Mouse (Mus musculus) embryonic facial prominence, embryonic 15.5 days (tissue): ENCODE measurements around the gene Sox2. TPM values are rescaled to one million over a fixed set of nuclear protein-coding genes. Genes with fewer than 3 reads are reported as not detected.

Source experiments
- ATAC-seq: fragments of 200-750 bp; cut with Nextera tagmentation; 2 replicates; pipeline ENCODE4 v1.8.0; 2017; ENCODE audit warnings: low read depth, moderate TSS enrichment; ENCODE audit not compliant: insufficient number of reproducible peaks, low FRiP score, low TSS enrichment
- H3K27ac ChIP-seq: fragments of 300-500 bp; sonication (generic); replicated peaks from 2 replicates; pipeline ENCODE4 v1.5.1; 2015; ENCODE audit warnings: mild to moderate bottlenecking, inconsistent platforms
- H3K27me3 ChIP-seq: fragments of 300-500 bp; sonication (generic); 2 replicates; pipeline ENCODE4 v1.6.1; 2015; ENCODE audit warnings: inconsistent platforms
- H3K36me3 ChIP-seq: fragments of 300-500 bp; sonication (generic); 2 replicates; pipeline ENCODE4 v1.6.1; 2015; ENCODE audit warnings: mild to moderate bottlenecking, inconsistent platforms
- H3K4me1 ChIP-seq: fragments of 300-500 bp; sonication (generic); 2 replicates; pipeline ENCODE4 v1.6.1; 2015; ENCODE audit warnings: inconsistent platforms
- H3K4me2 ChIP-seq: fragments of 300-500 bp; sonication (generic); replicated peaks from 2 replicates; pipeline ENCODE4 v1.6.1; 2015; ENCODE audit warnings: mild to moderate bottlenecking, inconsistent platforms
- H3K4me3 ChIP-seq: fragments of 300-500 bp; sonication (generic); replicated peaks from 2 replicates; pipeline ENCODE4 v1.5.1; 2015; ENCODE audit warnings: mild to moderate bottlenecking, inconsistent platforms
- H3K9ac ChIP-seq: fragments of 300-500 bp; sonication (generic); 2 replicates; pipeline ENCODE4 v1.6.1; 2015; ENCODE audit warnings: inconsistent platforms
- H3K9me3 ChIP-seq: fragments of 300-500 bp; sonication (generic); replicated peaks from 2 replicates; pipeline ENCODE4 v1.6.1; 2016; ENCODE audit warnings: inconsistent platforms
- WGBS: fragments of 180-500 bp; shearing (Covaris S2); methylation state at CpG from one replicate; pipeline ENCODE4 v1.1.7; 2015; 5-methylcytosine and 5-hydroxymethylcytosine counted together
- polyA plus RNA-seq: library from polyadenylated mRNA; unstranded; fragments of >200 nt; fragmentation: Nextera tagmentation; extraction: Ambion mirVana; gene quantifications from 2 replicates; pipeline ENCODE4 v1.2.1, GENCODE M21; 2015

The Sox2 gene
- polyA plus RNA-seq, 1 experiment from 2014 or later: 6.5 TPM

DNA sequence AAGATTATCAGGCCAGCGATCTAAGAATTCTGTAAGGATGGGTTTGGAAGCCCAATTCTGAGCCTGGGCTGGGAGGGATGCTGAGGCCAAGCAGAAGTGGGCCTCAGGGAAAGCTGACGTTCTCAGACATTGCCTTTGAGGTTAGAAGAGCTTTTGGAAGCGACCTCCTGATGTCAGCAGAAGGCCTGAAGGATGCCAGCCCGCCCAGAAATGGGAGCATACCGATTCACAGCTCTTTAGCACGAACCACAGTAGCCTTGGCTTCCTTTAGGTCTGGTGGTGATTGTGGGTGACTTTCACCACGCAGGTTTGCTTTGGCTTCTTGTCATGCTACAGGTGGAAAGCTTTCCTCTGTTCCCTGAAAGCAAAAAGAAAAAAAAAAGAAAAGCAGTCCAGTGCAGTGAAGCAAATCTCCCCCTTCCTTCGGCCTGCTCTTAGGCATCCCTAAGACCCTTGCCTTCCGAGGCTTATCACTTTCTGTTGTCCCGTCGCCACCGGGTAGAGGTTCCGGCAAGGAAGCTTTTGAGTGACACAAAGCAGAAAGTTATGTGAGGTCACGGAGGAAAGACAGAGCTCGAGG is 6.6 kb upstream of the Sox2 start:
- 15% methylated on average over 15 of the region's 15 CpGs for WGBS
- ATAC-seq: no peak
- Histone ChIP-seq H3K4me3 (no peak overlapping the region), H3K27ac (no peak overlapping the region), H3K27me3 (peaks cover 95% of the 10 kb centered on the region), H3K4me2 (no peak overlapping the region), H3K9ac (no peak overlapping the region), H3K4me1 (peaks cover 20% of the 10 kb centered on the region), H3K36me3 (no peaks in the 10 kb centered on the region), H3K9me3 (no peaks in the 10 kb centered on the region)

DNA sequence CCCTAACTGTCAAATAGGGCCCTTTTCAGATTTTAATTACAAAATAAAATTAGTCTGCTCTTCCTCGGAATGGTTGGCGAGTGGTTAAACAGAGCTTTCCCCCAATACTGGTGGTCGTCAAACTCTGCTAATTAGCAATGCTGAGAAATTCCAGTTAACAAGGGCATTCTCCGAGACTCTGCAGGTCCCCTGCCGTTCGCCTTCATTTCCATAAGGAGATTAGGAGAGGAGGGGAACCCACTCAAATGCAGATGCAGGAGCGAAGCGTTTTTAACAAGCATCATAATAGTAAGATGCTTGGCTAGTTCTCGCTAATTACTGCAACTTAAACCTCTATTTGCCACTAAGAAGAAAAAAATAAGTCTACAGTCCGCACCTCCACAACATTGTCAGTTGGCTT is 4.0 kb upstream of the Sox2 start:
- Histone ChIP-seq H3K36me3 (no peaks in the 10 kb centered on the region), H3K9ac (no peak overlapping the region), H3K4me3 (no peak overlapping the region), H3K27me3 (peaks cover 95% of the 10 kb centered on the region), H3K4me1 (peaks cover 38% of the 10 kb centered on the region), H3K4me2 (no peak overlapping the region), H3K9me3 (no peaks in the 10 kb centered on the region), H3K27ac (no peak overlapping the region)
- 14% methylated on average over 10 of the region's 10 CpGs for WGBS
- ATAC-seq: no peak

DNA sequence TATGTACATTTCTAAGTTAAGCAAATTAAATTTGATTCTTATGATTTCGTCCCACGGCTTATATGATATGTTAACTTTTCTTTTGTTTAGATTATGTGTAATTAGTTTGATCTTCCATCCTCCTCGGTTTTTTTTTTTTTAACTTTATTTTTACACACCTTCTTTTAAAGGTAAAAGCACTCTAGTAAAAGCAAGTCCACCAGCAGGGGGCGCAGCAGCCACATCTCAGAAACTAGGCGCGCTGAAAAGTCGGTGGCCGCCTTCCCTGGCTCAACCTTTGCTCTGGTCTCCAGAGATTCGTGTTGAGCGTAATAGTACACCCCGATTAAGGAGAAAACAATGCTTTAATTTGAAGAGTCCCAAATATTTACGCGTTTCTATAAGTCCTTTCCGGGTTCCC is 2.5 kb upstream of the Sox2 start:
- Histone ChIP-seq H3K4me1 (peaks cover 29% of the 10 kb centered on the region), H3K27me3 (peaks cover 88% of the 10 kb centered on the region), H3K9me3 (no peaks in the 10 kb centered on the region), H3K36me3 (no peaks in the 10 kb centered on the region), H3K9ac (no peak overlapping the region), H3K4me3 (no peak overlapping the region), H3K27ac (no peak overlapping the region), H3K4me2 (peak overlapping the region; percentile 71; the same call in 1 of the 2 replicates)
- no peak for ATAC-seq
- under 1% methylated on average over 14 of the region's 14 CpGs for WGBS

DNA sequence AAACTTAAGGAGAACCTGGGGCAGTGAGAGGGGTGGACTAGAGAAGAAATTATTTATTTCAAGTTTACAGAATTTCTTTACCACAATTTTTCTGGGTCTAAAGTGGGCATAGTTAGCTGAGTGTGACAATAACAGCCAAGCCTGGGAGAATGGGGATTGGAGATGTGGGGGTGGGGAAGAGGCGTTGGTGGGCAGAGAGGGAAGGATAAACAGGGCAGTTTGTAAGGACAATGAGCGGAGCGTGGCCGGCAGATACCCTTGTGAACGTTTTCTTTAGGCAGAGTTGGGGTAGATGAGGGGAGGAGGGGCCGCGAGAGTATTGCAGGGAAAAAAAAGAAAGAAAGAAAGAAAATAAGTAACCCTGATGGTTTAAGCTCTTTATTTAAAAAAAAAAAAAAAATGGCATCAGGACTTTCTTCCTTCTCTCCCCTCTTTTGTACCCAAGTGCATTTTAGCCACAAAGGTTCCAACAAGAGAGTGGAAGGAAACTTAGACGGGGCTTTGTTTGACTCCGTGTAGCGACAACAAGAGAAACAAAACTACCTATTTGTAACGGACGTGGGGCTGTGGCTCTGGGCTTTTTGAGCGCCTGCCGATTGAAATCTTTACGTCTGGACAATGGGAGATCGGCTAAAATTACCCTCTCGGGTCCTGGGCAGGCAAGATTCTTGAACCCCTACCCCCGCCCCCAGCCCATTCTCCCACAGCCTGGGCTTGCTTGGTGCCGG is 1.9 kb upstream of the Sox2 start:
- peak overlapping the region; percentile 71 for H3K4me2 ChIP-seq
- 2% methylated on average over 19 of the region's 19 CpGs for WGBS
- H3K9ac ChIP-seq: no peak overlapping the region
- peaks cover 28% of the 10 kb centered on the region for H3K4me1 ChIP-seq
- peaks cover 86% of the 10 kb centered on the region for H3K27me3 ChIP-seq
- peak overlapping the region; percentile 46; the same call in 1 of the 2 replicates for H3K4me3 ChIP-seq
- no peaks in the 10 kb centered on the region for H3K9me3 ChIP-seq
- 0 out of 2 replicates have a peak, but pooled peaks have one; percentile 2 for ATAC-seq
- peak overlapping the region; percentile 44 for H3K27ac ChIP-seq
- no peaks in the 10 kb centered on the region for H3K36me3 ChIP-seq

DNA sequence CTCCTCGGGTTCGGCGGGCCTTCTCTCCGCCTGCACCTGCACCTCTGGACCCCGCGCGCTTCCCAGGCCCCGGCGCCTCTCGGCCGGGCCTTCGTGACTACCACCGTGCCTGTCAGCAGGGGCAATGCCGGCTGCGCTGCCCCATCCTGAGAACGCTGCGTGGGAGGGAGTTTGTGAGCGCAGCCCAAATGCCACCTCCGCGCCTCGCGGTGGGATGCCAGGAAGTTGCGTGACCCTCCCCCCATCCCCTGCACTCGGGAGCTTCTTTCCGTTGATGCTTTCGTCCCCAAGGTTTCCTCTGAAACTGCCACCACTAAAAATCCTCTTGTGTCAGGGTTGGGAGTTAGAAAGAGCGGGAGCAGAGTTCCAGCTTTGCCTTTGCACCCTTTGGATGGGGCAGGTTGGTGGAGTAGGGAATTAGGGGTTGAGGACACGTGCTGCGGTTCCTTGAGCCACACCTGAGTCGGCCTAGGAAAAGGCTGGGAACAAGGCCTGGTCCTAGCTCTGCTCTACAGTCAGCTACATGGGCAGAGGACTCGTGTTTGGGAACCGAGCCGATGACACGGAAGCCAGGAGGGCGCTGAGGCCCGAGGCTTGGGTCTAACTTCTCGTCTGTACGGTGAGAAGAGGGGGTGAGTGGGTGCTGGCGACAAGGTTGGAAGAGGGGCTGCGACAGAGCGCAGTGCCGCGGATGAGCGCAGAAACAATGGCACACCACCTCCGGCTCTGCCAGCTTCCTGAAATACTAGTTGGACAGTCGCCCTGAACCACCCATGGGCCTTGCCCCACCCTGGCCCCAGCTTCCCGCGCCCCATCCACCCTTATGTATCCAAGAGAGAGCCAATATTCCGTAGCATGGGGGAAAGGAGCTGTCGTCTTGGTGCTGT is 1.1 kb upstream of the Sox2 start:
- ATAC-seq: peak; percentile 55
- Histone ChIP-seq H3K27ac (peak overlapping the region; percentile 71), H3K9me3 (no peaks in the 10 kb centered on the region), H3K27me3 (peaks cover 86% of the 10 kb centered on the region), H3K4me2 (peak overlapping the region; percentile 71), H3K4me1 (peaks cover 28% of the 10 kb centered on the region), H3K36me3 (no peaks in the 10 kb centered on the region), H3K4me3 (peak overlapping the region; percentile 46), H3K9ac (0 out of 2 replicates have a peak overlapping the region, but pooled peaks have one; percentile 12)
- 2% methylated on average over 50 of the region's 50 CpGs for WGBS

DNA sequence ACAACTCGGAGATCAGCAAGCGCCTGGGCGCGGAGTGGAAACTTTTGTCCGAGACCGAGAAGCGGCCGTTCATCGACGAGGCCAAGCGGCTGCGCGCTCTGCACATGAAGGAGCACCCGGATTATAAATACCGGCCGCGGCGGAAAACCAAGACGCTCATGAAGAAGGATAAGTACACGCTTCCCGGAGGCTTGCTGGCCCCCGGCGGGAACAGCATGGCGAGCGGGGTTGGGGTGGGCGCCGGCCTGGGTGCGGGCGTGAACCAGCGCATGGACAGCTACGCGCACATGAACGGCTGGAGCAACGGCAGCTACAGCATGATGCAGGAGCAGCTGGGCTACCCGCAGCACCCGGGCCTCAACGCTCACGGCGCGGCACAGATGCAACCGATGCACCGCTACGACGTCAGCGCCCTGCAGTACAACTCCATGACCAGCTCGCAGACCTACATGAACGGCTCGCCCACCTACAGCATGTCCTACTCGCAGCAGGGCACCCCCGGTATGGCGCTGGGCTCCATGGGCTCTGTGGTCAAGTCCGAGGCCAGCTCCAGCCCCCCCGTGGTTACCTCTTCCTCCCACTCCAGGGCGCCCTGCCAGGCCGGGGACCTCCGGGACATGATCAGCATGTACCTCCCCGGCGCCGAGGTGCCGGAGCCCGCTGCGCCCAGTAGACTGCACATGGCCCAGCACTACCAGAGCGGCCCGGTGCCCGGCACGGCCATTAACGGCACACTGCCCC is 586 bp downstream of the Sox2 start:
- peak overlapping the region; percentile 71 for H3K4me2 ChIP-seq
- peaks cover 88% of the 10 kb centered on the region for H3K27me3 ChIP-seq
- H3K9me3 ChIP-seq: no peaks in the 10 kb centered on the region
- peaks cover 28% of the 10 kb centered on the region for H3K4me1 ChIP-seq
- no peaks in the 10 kb centered on the region for H3K36me3 ChIP-seq
- peak overlapping the region; percentile 31; the same call in 1 of the 2 replicates for H3K9ac ChIP-seq
- under 1% methylated on average over 67 of the region's 67 CpGs for WGBS
- ATAC-seq: no peak
- peak overlapping the region; percentile 46 for H3K4me3 ChIP-seq
- peak overlapping the region; percentile 75 for H3K27ac ChIP-seq

DNA sequence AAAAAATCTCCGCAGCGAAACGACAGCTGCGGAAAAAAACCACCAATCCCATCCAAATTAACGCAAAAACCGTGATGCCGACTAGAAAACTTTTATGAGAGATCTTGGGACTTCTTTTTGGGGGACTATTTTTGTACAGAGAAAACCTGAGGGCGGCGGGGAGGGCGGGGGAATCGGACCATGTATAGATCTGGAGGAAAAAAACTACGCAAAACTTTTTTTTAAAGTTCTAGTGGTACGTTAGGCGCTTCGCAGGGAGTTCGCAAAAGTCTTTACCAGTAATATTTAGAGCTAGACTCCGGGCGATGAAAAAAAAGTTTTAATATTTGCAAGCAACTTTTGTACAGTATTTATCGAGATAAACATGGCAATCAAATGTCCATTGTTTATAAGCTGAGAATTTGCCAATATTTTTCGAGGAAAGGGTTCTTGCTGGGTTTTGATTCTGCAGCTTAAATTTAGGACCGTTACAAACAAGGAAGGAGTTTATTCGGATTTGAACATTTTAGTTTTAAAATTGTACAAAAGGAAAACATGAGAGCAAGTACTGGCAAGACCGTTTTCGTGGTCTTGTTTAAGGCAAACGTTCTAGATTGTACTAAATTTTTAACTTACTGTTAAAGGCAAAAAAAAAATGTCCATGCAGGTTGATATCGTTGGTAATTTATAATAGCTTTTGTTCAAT is 1.4 kb downstream of the Sox2 start:
- H3K36me3 ChIP-seq: no peaks in the 10 kb centered on the region
- peak overlapping the region; percentile 46 for H3K4me3 ChIP-seq
- no peak for ATAC-seq
- H3K9ac ChIP-seq: no peak overlapping the region
- peaks cover 88% of the 10 kb centered on the region for H3K27me3 ChIP-seq
- H3K27ac ChIP-seq: no peak overlapping the region; the same call in 1 of the 2 replicates
- 3% methylated on average over 26 of the region's 26 CpGs for WGBS
- H3K9me3 ChIP-seq: no peaks in the 10 kb centered on the region
- peaks cover 28% of the 10 kb centered on the region for H3K4me1 ChIP-seq
- no peak overlapping the region for H3K4me2 ChIP-seq

DNA sequence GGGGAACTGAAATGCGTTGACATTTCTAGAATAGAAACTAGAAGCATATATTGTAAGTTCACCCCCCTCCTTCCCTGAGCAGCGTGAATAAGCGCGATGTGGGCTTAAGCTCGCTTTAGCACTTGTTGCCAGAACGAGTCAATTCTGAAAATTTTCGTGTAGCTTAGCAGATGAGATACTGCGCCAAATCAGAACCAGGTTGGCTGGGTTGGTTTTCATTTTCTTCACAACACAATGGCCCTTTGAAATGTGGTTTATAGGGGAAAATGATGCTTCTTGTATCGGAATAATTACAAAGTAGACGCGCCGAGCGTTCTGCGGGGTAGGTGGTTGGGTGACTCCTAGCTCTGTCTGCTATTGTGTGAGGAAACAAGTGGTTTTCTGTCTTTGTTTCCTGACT is 2.4 kb downstream of the Sox2 start:
- H3K9me3 ChIP-seq: no peaks in the 10 kb centered on the region
- WGBS: 1% methylated on average over 14 of the region's 14 CpGs
- peaks cover 89% of the 10 kb centered on the region for H3K27me3 ChIP-seq
- no peak overlapping the region for H3K27ac ChIP-seq
- peak overlapping the region; percentile 22 for H3K4me3 ChIP-seq
- no peaks in the 10 kb centered on the region for H3K36me3 ChIP-seq
- H3K9ac ChIP-seq: no peak overlapping the region
- peaks cover 28% of the 10 kb centered on the region for H3K4me1 ChIP-seq
- H3K4me2 ChIP-seq: no peak overlapping the region
- ATAC-seq: no peak

DNA sequence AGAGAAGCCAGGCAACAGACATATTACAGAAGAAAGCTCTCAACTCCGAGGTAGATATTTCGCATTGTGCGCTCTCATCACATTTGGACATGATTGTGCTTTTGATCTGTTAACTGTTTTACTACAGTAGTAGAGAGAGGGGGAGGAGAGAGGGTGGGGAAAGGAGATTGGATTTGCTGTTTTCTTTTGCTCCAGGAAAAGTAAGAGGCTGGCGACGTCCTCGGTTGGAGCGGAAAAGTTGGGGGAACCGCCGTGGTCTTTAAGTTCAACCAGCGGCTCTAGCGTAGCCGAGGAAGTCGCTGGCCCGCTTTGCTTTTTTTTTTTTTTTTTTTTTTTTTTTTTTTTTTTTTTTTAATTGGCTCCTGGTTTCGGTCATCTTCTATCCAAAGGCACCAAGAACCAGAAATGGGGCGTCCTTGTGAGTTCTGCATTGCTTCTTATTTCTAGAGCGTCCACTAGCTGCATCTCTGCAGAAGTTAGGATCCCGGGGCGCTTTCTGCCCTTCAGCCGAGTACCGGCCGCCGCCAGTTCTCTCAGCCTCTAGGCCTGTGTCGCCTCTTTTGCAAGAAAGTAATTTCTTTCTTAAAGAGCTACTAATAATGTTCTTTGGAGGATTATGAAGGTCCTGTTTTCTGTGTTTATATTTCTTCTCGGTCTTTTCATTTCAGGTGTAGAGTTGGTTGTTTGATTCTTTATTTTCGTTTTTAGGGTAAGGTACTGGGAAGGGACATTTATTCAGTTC is 3.2 kb downstream of the Sox2 start:
- peak overlapping the region; percentile 22 for H3K4me3 ChIP-seq
- H3K27me3 ChIP-seq: peaks cover 91% of the 10 kb centered on the region
- ATAC-seq: no peak
- peaks cover 28% of the 10 kb centered on the region for H3K4me1 ChIP-seq
- no peak overlapping the region for H3K4me2 ChIP-seq
- no peaks in the 10 kb centered on the region for H3K9me3 ChIP-seq
- 2% methylated on average over 26 of the region's 26 CpGs for WGBS
- H3K9ac ChIP-seq: no peak overlapping the region
- no peak overlapping the region for H3K27ac ChIP-seq
- no peaks in the 10 kb centered on the region for H3K36me3 ChIP-seq

DNA sequence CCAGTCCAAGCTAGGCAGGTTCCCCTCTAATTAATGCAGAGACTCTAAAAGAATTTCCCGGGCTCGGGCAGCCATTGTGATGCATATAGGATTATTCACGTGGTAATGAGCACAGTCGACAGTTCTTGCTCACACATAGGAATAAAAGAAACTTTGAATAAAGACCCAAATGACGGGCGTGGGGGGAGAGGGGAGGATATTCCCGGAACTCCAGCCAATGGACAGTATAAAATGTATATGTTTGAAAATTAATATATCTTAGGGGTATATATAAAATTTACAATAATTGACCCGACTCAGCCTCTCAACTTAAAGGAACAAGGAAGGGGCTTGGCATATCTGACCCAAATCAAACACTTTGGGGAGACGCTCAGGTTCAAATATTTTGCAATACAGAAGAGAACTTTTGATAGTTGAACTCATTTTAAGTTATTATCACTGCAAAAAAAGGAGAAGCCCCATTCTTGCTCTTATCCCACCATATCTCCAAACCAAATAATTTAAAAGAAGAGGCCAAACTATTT is 3.8 kb downstream of the Sox2 start:
- H3K9ac ChIP-seq: no peak overlapping the region
- H3K4me3 ChIP-seq: peak overlapping the region; percentile 22

More for the DNA sequence above, 3.8 kb downstream of the Sox2 start:
- H3K4me2 ChIP-seq: no peak overlapping the region
- H3K9me3 ChIP-seq: no peaks in the 10 kb centered on the region
- peaks cover 22% of the 10 kb centered on the region for H3K4me1 ChIP-seq
- no peaks in the 10 kb centered on the region for H3K36me3 ChIP-seq
- no peak overlapping the region for H3K27ac ChIP-seq
- no peak for ATAC-seq
- WGBS: 9% methylated on average over 9 of the region's 9 CpGs
- H3K27me3 ChIP-seq: peaks cover 91% of the 10 kb centered on the region
